Mouse (Mus musculus): ENCODE measurements around the gene Acvr1b. TPM values are rescaled to one million over a fixed set of nuclear protein-coding genes. Genes with fewer than 3 reads are reported as not detected.

Acvr1b gene
- polyA plus RNA-seq, 1 experiment from 2014 or later = 5.8 TPM

DNA sequence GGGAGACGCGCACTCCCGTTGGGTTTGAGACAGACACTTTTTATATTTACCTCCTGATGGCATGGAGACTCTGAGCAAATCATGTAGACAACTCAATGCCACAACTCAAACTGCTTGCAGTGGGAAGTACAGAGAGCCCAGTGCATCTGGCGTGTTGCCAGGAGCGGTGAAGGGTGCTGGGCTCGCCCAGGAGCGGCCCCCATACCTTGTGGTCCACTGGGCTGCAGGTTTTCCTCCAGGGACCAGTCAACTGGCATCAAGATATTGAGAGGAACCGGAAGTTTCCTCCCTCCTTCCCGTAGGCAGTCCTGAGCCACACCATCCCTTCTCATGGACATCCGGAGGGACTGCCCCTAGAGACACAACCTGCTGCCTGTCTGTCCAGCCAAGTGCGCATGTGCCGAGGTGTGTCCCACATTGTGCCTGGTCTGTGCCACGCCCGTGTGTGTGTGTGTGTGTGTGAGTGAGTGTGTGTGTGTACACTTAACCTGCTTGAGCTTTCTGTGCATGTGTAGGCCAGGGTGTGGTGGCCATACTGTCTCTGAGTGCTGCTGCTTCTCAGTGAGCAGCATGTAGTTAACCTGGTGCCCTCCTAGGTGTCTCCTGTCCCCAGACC is 37.2 kb downstream of the Acvr1b start:
- Histone ChIP-seq H3K4me2 (ENCODE audit: low read length) (no peak overlapping the region), H3K36me3 (ENCODE audit: insufficient read depth, low read length) (peaks cover 34% of the 10 kb centered on the region), H3K9me3 (replicated peaks; ENCODE audit: low read length) (no peaks in the 10 kb centered on the region), H3K4me1 (replicated peaks; ENCODE audit: insufficient read depth, low read length) (no peaks in the 10 kb centered on the region), H3K4me3 (replicated peaks; ENCODE audit: low read depth, low read length) (no peak overlapping the region), H3K27ac (no peak overlapping the region), H3K27me3 (ENCODE audit: insufficient read depth, low read length) (no peaks in the 10 kb centered on the region), H3K9ac (ENCODE audit: low read depth, low read length) (0 out of 2 replicates have a peak overlapping the region, but pooled peaks have one; percentile 13)
- TF ChIP-seq CTCF (IDR thresholded peaks at IDR 0.05; ENCODE audit: low read depth) = no peak
- DNase-seq (ENCODE audit: low spot score) (no peak), ATAC-seq (replicated peaks; ENCODE audit: low FRiP score, low read depth) (peak; percentile 11; the same call in 1 of the 2 replicates)
- WGBS = 88% methylated on average over 14 of the region's 14 CpGs

- peaks cover 23% of the 10 kb centered on the region for H3K36me3 ChIP-seq (ENCODE audit: insufficient read depth, low read length)
- H3K4me1 ChIP-seq (replicated peaks; ENCODE audit: insufficient read depth, low read length) = no peaks in the 10 kb centered on the region
- H3K9ac ChIP-seq (ENCODE audit: low read depth, low read length) = no peak overlapping the region
- no peaks in the 10 kb centered on the region for H3K27me3 ChIP-seq (ENCODE audit: insufficient read depth, low read length)
- no peaks in the 10 kb centered on the region for H3K9me3 ChIP-seq (replicated peaks; ENCODE audit: low read length)
- 70% methylated on average over 14 of the region's 14 CpGs for WGBS
- TF ChIP-seq CTCF (IDR thresholded peaks at IDR 0.05; ENCODE audit: low read depth) = no peak
- H3K27ac ChIP-seq = 0 out of 2 replicates have a peak overlapping the region, but pooled peaks have one; percentile 6
- ATAC-seq (replicated peaks; ENCODE audit: low FRiP score, low read depth) = peak; percentile 67
- H3K4me2 ChIP-seq (ENCODE audit: low read length) = no peak overlapping the region
- no peak overlapping the region for H3K4me3 ChIP-seq (replicated peaks; ENCODE audit: low read depth, low read length)
- no peak for DNase-seq (ENCODE audit: low spot score)
These were observed 38.6 kb downstream of the Acvr1b start for GRCm38 (mm10) chr15:101212435-101212834.

GRCm38 (mm10) chr15:101215136-101215535 is 41.3 kb downstream of the Acvr1b start:
- Histone ChIP-seq H3K36me3 (ENCODE audit: insufficient read depth, low read length) (peaks cover 19% of the 10 kb centered on the region), H3K4me2 (ENCODE audit: low read length) (no peak overlapping the region), H3K27ac (peak overlapping the region; percentile 50; the same call in 1 of the 2 replicates), H3K9me3 (replicated peaks; ENCODE audit: low read length) (no peaks in the 10 kb centered on the region), H3K27me3 (ENCODE audit: insufficient read depth, low read length) (no peaks in the 10 kb centered on the region), H3K4me1 (replicated peaks; ENCODE audit: insufficient read depth, low read length) (no peaks in the 10 kb centered on the region), H3K9ac (ENCODE audit: low read depth, low read length) (no peak overlapping the region), H3K4me3 (replicated peaks; ENCODE audit: low read depth, low read length) (no peak overlapping the region)
- ATAC-seq (replicated peaks; ENCODE audit: low FRiP score, low read depth) (0 out of 2 replicates have a peak, but pooled peaks have one; percentile 29), DNase-seq (ENCODE audit: low spot score) (no peak)
- no peak for TF ChIP-seq CTCF (IDR thresholded peaks at IDR 0.05; ENCODE audit: low read depth)
- WGBS = 49% methylated on average over 2 of the region's 2 CpGs

- Histone ChIP-seq H3K27ac (peak overlapping the region; percentile 71; the same call in 1 of the 2 replicates), H3K9ac (ENCODE audit: low read depth, low read length) (no peak overlapping the region), H3K36me3 (ENCODE audit: insufficient read depth, low read length) (peaks cover 12% of the 10 kb centered on the region; the same call in 1 of the 2 replicates), H3K4me1 (replicated peaks; ENCODE audit: insufficient read depth, low read length) (no peaks in the 10 kb centered on the region), H3K9me3 (replicated peaks; ENCODE audit: low read length) (no peaks in the 10 kb centered on the region), H3K27me3 (ENCODE audit: insufficient read depth, low read length) (no peaks in the 10 kb centered on the region), H3K4me3 (replicated peaks; ENCODE audit: low read depth, low read length) (no peak overlapping the region), H3K4me2 (ENCODE audit: low read length) (no peak overlapping the region)
- 80% methylated on average over 4 of the region's 4 CpGs for WGBS
- ATAC-seq (replicated peaks; ENCODE audit: low FRiP score, low read depth) (no peak), DNase-seq (ENCODE audit: low spot score) (no peak)
- TF ChIP-seq CTCF (IDR thresholded peaks at IDR 0.05; ENCODE audit: low read depth) = no peak
These were observed 42.2 kb downstream of the Acvr1b start for GRCm38 (mm10) chr15:101216036-101216435.

DNA sequence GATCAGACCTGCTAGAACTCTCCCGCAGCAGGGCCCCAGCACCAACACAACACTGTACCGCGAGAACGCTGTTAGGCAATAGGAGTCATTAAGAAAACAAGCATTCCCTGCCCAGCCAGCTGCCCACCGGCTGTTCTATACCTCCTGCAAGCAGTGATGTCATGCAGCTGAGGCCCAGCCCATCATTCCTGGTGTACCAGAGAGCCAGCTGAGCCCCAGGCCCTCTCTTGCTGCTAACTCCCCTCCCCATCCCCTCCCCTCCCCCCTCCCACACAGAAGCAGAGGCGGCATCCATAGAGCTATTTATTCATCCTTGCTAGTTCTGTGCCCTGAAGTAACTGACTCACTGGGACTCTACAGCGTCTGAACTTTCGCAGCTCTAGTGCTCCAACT is 47.0 kb downstream of the Acvr1b start:
- Histone ChIP-seq H3K4me1 (replicated peaks; ENCODE audit: insufficient read depth, low read length) (peaks cover 12% of the 10 kb centered on the region; the same call in 1 of the 2 replicates), H3K4me2 (ENCODE audit: low read length) (no peak overlapping the region), H3K9ac (ENCODE audit: low read depth, low read length) (no peak overlapping the region), H3K36me3 (ENCODE audit: insufficient read depth, low read length) (no peaks in the 10 kb centered on the region), H3K4me3 (replicated peaks; ENCODE audit: low read depth, low read length) (no peak overlapping the region), H3K9me3 (replicated peaks; ENCODE audit: low read length) (no peaks in the 10 kb centered on the region), H3K27me3 (ENCODE audit: insufficient read depth, low read length) (0 out of 2 replicates have a peak, but pooled peaks cover 9% of the 10 kb centered on the region), H3K27ac (0 out of 2 replicates have a peak overlapping the region, but pooled peaks have one; percentile 19)
- no peak for TF ChIP-seq CTCF (IDR thresholded peaks at IDR 0.05; ENCODE audit: low read depth)
- ATAC-seq (replicated peaks; ENCODE audit: low FRiP score, low read depth) (peak; percentile 19), DNase-seq (ENCODE audit: low spot score) (no peak)
- 21% methylated on average over 8 of the region's 8 CpGs for WGBS

DNA sequence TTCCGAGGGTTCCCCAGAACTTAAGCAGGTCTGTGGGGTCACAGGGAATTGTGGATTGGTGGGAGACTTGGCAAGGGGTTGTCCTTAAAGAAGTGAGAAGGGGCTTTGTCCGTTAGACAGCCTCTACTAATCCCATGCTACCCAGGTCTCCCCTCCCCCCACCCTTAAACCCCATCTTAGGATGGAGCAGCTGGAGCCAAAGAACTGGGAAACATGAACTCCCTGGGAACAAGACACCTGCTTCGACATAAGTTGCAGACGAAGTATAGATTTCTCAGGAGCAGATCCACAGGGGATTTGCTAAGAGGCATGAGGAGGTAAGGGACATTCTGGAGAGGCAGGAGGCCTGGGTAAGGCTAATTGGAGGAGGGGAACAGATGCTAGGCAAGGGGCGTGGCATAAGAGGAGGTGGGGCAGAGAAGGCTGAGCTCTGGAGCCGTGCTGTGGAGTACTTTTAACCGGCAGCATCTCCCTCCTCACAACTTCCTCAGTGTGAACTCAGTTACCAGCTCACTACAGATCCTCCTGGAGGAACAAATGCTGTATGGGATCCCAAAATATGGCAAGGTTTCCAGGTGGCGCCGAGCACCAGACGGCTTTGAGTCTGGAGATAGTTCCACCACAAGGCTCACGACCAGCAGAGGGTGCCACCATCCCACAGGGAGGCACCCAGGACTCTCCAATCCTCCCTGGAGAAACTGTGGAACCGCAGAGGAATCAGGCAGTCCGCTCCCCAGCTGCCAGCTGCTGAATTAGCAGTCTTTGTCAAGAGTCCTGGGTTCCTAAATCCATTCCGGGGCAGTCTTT is 47.6 kb downstream of the Acvr1b start:
- H3K4me1 ChIP-seq (replicated peaks; ENCODE audit: insufficient read depth, low read length) = peaks cover 12% of the 10 kb centered on the region; the same call in 1 of the 2 replicates
- 0 out of 2 replicates have a peak, but pooled peaks cover 9% of the 10 kb centered on the region for H3K27me3 ChIP-seq (ENCODE audit: insufficient read depth, low read length)
- H3K36me3 ChIP-seq (ENCODE audit: insufficient read depth, low read length) = no peaks in the 10 kb centered on the region
- WGBS = 7% methylated on average over 14 of the region's 14 CpGs
- H3K27ac ChIP-seq = no peak overlapping the region
- peak; percentile 92 for TF ChIP-seq CTCF (IDR thresholded peaks at IDR 0.05; ENCODE audit: low read depth)
- H3K4me3 ChIP-seq (replicated peaks; ENCODE audit: low read depth, low read length) = peak overlapping the region; percentile 27; the same call in 1 of the 2 replicates
- 0 out of 2 replicates have a peak overlapping the region, but pooled peaks have one; percentile 31 for H3K9ac ChIP-seq (ENCODE audit: low read depth, low read length)
- peak overlapping the region; percentile 52 for H3K4me2 ChIP-seq (ENCODE audit: low read length)
- DNase-seq (ENCODE audit: low spot score) (peak; percentile 93), ATAC-seq (replicated peaks; ENCODE audit: low FRiP score, low read depth) (peak; percentile 35; the same call in 1 of the 2 replicates)
- no peaks in the 10 kb centered on the region for H3K9me3 ChIP-seq (replicated peaks; ENCODE audit: low read length)
